Mouse (Mus musculus): Measurements from ENCODE around the gene Tenm1.

Tenm1 gene

GRCm38 (mm10) chrX:43428855-43429263 lies at the start of gene Tenm1:
Tenm1 (minus strand) TSS chrX:43429126.
- DNase-seq (ENCODE audit: low spot score in 2 of 2) = peak in 1 of 2 experiments; percentile 46

DNA sequence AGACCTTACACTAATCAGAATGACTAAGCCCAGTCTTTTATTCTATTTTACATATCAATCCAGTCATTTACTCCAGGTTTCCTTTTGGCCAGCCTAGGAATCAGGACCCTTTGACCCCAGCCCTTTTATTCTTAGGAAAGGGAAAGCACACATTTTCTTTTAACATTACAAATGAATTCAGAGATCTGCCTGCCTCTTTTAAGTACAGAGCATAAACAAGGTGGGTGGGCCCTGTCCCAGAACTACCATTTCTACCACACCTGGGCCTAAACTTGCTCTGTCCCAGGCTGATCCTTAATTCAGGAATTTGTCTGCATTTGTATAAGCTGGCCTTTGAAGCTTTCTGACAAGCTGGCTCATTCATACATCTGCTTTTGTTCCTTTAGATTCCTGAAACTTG lies 38.4 kb upstream of the Tenm1 start:
- DNase-seq (ENCODE audit: low spot score in 2 of 2) = no peak

GRCm38 (mm10) chrX:43430581-43430980 lies 1.7 kb upstream of the Tenm1 start:
- DNase-seq (ENCODE audit: low spot score in 2 of 2) = no peak

DNA sequence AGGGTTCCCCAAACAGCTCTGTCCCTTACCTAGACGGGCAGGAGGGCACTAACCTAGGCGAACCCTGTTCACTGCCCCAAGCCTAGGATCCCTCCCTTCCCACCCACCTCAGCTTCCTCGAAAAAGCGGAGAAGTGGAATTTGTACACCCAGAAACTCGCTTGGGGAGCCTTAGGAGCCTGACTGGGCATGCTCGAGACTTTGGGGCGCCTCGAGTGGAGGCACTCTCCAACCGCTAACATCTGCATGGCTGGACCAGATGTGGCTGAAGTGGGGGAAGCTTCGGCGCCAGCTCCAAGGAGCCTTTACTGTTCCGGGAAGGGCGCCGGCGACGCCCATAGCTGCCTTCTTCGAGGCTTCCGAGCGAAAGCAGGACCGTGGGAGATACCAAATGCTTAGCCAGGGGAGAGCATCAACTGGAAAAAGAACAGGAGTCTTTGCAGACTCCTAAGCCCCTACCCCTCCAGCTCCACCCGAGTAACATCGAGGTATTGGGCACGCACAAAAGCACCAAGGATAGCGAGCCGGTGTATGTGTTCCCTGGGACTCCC lies 1.1 kb upstream of the Tenm1 start:
- DNase-seq (ENCODE audit: low spot score in 2 of 2) = peak in 1 of 2 experiments; percentile 26

DNA sequence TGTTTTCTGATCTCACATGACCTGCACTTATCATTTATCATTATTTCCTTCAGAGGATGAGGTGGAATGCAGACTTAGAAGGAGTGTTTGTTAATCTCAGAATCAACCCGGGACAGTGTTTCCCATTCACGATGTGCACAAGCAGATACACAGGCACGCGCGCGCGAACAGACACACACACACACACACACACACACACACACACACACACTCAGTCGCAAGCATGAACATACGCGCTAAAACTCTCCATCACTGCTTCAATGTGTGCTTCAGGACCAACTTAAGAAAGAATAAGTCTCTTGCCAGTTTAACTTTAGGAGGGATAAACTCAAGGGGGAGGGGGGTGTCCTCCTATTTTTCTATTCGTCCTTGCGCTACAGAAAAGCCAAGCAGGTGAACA lies 411 bp upstream of the Tenm1 start:
- no peak for DNase-seq (ENCODE audit: low spot score in 2 of 2)

GRCm38 (mm10) chrX:43427961-43428365 lies 963 bp downstream of the Tenm1 start:
- DNase-seq (ENCODE audit: low spot score in 2 of 2) = peak in 1 of 2 experiments; percentile 13

- DNase-seq (ENCODE audit: low spot score in 2 of 2) = peak in 1 of 2 experiments; percentile 21
Observed at GRCm38 (mm10) chrX:43427111-43427510, 1.8 kb downstream of the Tenm1 start.

GRCm38 (mm10) chrX:43397957-43398356 lies 31.0 kb downstream of the Tenm1 start:
- no peak for DNase-seq (ENCODE audit: low spot score in 2 of 2)

GRCm38 (mm10) chrX:43388106-43388505 lies 40.8 kb downstream of the Tenm1 start:
- no peak for DNase-seq (ENCODE audit: low spot score in 2 of 2)

DNA sequence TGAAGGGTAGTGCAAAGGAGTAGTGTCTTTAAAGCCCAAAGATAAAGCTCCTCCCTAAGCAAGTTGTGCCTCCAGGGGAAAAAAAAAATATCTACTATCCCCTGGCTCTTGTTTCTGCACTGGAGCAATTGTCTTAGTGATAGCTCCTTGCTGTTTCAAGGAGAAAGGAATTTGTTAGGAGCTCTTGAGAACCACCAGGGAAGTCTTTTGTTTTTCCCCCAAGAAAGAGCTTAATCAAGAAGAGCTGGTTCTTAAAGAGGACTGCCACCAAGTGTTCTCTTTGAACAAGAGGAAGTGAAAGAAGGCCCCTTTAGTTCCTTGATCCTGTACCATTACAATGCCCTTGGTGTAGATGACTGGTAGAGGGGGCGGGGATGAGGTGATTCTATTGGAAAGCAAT lies 56.4 kb downstream of the Tenm1 start:
- DNase-seq (ENCODE audit: low spot score in 2 of 2) = no peak

- no peak for DNase-seq (ENCODE audit: low spot score in 2 of 2)
Observed at GRCm38 (mm10) chrX:43319351-43319750, 109.6 kb downstream of the Tenm1 start.

DNA sequence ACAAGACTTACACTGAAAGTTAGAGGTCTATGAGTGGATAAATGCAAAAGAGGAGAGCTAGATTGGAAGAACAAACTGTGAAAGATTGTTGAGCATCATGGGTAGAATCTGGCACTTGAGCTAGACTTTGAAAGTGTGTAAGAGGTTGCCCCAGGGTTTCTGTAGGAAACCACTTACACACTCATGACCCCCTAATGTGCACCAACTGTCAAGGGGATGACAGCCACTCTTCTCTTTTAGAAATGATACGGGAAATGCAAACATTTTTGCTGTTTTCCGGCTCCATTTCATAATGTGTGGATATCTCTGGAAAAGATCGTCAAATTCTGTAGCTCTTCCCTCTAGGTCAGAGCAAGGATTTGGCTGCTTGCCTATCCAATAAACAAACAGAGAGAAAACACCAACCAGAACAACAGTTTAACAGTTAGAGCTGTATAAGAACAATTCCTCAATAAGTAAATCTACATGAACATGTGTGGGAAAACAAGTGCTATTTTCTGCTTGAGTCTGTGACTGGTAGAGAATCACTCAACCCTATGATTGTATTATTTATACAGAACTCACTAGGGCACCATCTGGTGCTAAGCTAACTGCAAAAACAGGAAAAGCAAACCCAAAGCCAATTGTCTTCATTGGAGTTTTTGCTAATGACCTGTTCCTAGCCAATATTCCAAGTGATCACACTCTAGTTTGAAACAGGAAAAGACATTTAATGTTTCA lies 111.0 kb downstream of the Tenm1 start:
- DNase-seq (ENCODE audit: low spot score in 2 of 2) = no peak

DNA sequence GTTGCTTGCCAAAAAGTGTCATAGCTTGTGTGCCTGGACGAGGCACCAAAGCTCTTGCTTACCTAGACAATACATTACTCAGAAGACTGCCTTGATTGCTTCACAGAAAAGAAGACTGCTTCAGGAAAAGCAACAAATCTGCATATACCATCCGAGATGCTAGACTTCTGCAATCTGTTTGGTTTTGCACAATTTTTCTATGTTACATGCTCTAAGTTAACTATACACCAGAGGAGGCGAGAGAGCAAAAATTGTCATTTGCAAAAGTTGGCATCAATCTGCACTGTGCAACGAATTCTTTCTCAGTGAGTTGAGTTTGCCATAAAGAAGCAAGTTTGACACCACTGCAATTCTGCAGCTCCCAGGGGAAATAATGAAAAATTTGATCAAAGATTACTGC lies 193.1 kb downstream of the Tenm1 start:
- DNase-seq (ENCODE audit: low spot score in 2 of 2) = no peak

- no peak for DNase-seq (ENCODE audit: low spot score in 2 of 2)
Observed at GRCm38 (mm10) chrX:43205003-43205402, 223.9 kb downstream of the Tenm1 start.

DNA sequence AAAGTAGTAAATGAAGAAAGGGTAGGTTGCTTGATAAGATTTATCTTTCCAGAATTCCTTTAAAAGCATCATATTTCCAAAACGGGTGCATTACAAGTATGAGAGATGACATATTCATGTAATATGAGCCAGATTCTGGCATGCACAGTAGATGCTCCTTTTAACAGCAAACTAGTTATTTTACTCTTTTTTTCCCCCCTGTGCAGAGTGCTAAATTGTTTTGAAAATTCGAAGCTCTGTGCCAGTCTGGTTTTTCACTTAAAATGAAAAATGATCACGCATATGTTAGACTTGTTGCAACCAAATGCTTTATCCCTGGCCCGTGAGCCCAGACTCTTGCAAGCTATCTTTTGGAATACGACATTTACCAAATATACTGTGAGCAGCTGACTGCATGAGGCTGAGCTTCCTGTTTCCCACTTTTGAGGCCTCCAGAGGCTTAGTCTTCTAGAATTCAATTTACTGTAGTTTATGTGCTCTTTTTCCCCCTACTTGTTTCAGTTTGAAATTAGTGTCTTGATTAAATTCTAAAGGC lies 226.6 kb downstream of the Tenm1 start:
- no peak for DNase-seq (ENCODE audit: low spot score in 2 of 2)

- DNase-seq (ENCODE audit: low spot score in 2 of 2) = no peak
Observed at GRCm38 (mm10) chrX:43182975-43183374, 246.0 kb downstream of the Tenm1 start.

GRCm38 (mm10) chrX:43151561-43151960 lies 277.4 kb downstream of the Tenm1 start:
- no peak for DNase-seq (ENCODE audit: low spot score in 2 of 2)

- DNase-seq (ENCODE audit: low spot score in 2 of 2) = no peak
Observed at GRCm38 (mm10) chrX:43129696-43130095, 299.2 kb downstream of the Tenm1 start.

GRCm38 (mm10) chrX:43122491-43122890 lies 306.4 kb downstream of the Tenm1 start:
- no peak for DNase-seq (ENCODE audit: low spot score in 2 of 2)

DNA sequence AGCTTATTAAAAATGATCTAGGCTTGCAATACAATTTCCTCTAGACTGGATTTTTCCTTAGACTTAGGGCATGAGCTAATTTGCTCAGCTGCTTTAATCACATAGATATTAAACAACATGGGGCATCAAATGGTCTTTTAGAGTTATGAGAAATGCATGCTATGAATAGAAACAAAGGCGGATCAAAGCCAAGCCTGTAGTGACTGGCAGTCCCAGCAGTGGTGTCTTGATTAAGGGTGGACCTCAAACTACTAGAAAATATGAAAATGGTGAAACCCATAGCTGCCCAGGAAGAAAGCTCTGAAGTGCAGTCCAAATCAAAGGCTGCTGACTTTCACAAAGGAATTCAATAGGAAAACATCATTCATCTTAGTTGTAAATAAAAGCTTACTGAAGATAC lies 306.9 kb downstream of the Tenm1 start:
- DNase-seq (ENCODE audit: low spot score in 2 of 2) = no peak

- DNase-seq (ENCODE audit: low spot score in 2 of 2) = no peak
Observed at GRCm38 (mm10) chrX:42986100-42986499, 442.8 kb downstream of the Tenm1 start.

DNA sequence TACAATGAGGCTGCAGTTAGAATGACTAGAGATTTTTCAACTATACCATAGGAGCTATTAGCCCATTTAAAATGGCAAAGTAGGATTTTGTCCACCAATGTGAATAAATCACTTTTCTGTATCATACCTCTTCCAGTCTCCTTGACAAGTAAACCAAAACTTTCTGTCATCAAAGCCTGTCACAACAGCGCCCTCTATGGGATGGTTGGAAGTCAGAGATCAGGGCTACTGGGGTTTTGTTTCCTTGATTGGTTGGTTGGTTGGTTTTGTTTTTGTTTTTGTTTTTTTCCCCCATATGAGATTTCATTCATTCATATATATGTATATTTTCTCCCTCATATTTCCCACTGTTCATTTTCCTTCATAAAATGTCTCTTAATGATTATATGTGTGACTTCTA lies 455.4 kb downstream of the Tenm1 start:
- no peak for DNase-seq (ENCODE audit: low spot score in 2 of 2)

- no peak for DNase-seq (ENCODE audit: low spot score in 2 of 2)
Observed at GRCm38 (mm10) chrX:42967611-42968010, 461.3 kb downstream of the Tenm1 start.
